Mouse (Mus musculus) liver, adult (tissue): ENCODE measurements around the gene Lypla2.

Experiments
- GATA4 ChIP-seq: IDR thresholded peaks from 2 replicates; pipeline ENCODE4 v1.6.1; 2014; ENCODE audit warnings: mild to moderate bottlenecking, low read length; ENCODE audit not compliant: insufficient replicate concordance

Gene Lypla2

GRCm38 (mm10) chr4:135985769-135986168, 13.3 kb upstream of the Lypla2 start:
- no peak for TF ChIP-seq GATA4

DNA sequence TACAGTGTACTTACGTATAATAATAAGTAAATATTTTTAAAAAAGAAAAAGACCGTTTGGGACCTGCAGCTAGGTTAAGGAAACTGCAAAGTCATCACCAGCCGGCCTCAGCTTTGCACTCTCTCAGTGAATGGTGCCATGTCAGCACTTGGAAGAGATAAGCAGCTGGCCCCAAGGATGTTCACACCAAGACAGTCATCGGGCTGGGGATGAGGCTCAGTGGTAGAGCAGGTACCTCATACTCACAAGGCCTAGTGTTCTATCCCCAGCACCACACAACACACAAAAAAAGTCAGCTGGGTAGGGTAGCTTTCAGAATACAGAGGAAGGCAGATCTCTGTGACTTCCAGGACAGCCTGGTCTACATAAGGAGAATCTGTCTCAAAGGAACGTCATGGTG, 12.8 kb upstream of the Lypla2 start:
- TF ChIP-seq GATA4: no peak

- TF ChIP-seq GATA4: no peak
These were observed 12.1 kb upstream of the Lypla2 start for GRCm38 (mm10) chr4:135984556-135984955.

GRCm38 (mm10) chr4:135981524-135982063, 9.2 kb upstream of the Lypla2 start:
- no peak for TF ChIP-seq GATA4

GRCm38 (mm10) chr4:135976146-135976545, 3.7 kb upstream of the Lypla2 start:
- no peak for TF ChIP-seq GATA4

GRCm38 (mm10) chr4:135972911-135973811, 735 bp upstream of the Lypla2 start:
- no peak for TF ChIP-seq GATA4

DNA sequence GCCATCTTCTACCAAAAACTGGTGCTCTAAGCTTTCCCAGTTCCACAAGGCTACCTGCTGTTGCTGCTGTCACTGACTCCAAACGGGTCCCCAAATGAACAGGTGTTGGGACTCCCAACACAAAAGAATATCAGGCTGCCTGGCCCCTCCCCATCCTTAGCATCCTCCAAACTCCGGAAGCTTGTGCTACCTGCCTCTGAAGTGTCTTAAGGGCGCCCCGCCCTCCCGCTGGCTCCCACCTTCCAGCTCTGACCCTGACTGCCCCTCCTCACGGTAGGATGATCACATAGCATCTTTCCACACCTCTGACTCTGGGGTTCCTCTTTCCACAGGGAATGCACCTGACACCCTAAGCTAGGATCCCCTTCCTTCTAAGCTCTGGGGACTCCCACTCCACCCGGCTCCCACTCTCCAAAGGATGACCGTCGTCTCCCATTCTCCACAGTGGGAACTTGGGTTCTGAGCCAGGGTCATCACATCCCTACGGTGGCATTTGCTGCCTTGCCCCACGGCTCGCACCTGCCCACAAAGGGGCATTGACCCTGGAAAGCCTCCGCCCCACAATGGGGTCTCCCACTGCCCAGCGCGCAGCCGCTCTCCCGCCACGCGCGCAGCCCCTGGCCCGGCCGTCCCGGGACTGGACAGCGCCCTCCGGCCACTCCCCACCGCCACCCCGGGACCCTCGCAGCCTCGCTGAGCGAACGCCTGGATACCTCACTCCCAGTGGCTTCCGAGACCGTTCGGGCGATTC, 446 bp downstream of the Lypla2 start:
- TF ChIP-seq GATA4: no peak

GRCm38 (mm10) chr4:135970585-135970984, 1.8 kb downstream of the Lypla2 start:
- no peak for TF ChIP-seq GATA4

GRCm38 (mm10) chr4:135969070-135969750, 3.2 kb downstream of the Lypla2 start:
- no peak for TF ChIP-seq GATA4

GRCm38 (mm10) chr4:135968271-135968869, 4.1 kb downstream of the Lypla2 start:
- TF ChIP-seq GATA4: no peak

DNA sequence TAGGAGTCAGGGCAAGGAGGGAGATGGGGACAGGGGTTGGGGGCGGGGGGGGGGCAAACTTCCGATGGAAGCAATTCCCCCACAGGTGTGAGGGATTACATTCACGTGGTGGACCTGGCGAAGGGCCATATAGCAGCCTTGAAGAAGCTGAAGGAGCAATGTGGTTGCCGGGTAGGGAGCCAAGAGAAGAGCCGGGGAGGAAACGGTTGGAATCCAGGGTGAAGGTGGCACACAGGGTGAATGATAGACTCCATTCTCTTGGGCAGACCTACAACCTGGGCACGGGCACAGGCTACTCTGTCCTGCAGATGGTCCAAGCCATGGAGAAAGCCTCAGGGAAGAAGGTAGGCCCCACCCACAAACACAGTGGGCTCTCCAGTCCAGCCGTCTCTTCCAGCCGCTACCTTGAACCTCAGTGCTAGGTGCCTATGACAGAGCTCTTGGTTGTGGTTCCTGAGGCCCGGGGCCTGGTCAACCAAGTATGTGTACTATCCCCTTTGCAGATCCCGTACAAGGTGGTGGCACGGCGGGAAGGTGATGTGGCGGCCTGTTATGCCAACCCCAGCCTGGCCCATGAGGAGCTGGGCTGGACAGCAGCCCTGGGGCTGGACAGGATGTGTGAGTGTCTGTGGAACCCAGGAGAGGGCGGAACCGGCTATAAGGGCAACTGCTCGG, 5.2 kb downstream of the Lypla2 start:
- TF ChIP-seq GATA4: no peak

DNA sequence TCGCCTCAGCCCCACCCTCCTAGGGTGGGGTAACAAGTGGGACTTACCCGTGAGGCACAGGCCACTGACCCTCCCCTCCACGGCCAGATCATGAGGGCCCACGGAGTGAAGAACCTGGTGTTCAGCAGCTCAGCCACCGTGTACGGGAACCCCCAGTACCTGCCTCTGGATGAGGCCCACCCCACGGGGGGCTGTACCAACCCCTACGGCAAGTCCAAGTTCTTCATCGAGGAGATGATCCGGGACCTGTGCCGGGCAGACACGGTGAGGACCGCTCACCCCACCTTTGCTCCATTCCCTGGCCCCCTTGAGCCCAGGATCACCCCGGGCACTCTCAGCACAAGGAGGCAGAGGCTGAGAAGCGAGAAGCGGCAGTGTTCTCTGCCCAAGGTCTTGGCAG, 6.1 kb downstream of the Lypla2 start:
- no peak for TF ChIP-seq GATA4

DNA sequence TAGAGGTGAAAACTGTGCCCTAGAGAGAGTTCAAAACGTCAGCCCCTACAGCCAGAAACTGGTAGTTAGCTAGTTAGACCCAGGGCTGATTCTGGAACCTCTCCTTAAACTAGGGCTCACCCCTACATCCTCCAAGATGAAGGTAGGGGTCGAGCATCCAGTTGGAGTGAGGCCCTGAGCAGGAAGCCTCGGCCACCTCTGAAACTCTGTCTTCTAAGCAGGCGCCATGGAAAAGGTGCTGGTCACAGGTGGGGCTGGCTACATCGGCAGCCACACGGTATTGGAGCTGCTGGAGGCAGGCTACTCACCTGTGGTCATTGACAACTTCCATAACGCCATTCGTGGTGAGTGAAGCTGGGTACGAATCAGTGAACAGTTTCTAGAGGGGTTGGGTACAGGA, 7.3 kb downstream of the Lypla2 start:
- no peak for TF ChIP-seq GATA4

DNA sequence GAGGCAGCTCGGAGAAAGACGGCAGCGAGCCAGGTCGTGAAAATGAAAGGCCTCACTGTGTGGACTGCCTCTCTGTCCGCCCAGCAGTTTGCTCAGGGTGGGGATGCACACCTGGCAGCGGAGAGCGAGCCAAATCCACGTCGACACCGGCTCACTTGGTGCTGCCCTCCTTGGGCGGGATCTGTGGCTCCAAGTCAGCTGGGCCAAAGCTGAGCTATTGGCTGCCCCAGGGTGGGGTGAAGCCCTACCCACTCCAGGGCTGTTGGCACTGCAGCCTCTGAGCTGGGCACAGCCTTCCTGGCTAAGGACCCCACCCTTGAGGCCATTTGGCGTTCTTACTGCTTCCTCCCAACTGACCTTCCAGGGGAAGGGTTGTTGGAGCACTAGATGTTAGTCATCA, 8.0 kb downstream of the Lypla2 start:
- TF ChIP-seq GATA4: no peak
